Mouse (Mus musculus): Measurements from ENCODE around the gene Col23a1.

DNA sequence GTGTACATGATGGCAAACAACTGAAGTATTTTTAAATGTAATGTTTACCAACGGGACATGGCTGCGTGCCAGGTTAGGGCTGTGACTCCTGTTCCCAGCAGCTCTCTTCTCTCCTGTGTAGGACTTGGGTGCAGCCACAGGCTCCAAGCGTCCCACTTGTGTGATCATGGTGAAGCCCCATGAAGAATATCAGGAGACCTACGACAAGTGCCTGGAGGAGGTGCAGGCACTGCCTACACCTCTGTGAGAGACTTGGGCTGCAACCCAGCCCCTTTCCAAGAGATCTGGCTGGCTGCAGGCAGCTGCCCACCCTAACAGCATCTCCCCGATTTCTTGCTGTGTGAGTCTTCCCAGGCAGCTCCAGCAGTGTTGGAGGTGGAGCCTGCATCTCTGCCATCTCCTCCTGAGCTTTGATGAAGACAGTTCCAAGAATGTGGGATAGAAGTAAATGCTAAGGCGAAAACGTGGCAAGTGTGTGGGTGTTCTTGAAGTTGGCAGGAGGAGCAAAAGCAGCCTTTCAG, 333.3 kb downstream of the Col23a1 start:
- TF ChIP-seq CTCF (conservative IDR thresholded peaks at IDR 0.05; ENCODE audit: insufficient read depth, insufficient read length, low read depth, low read length) = no peak
- TF ChIP-seq POLR2A (IDR thresholded peaks at IDR 0.05; ENCODE audit: low read depth, low read length) = no peak

Data from kidney, adult 2 months (tissue).